Mouse (Mus musculus) limb, embryonic 14.5 days (tissue): ENCODE results near the gene Saal1. TPM values are rescaled to one million over a fixed set of nuclear protein-coding genes. Genes with fewer than 3 reads are reported as not detected.
"Not testable (repeated sequence)": the region's sequence is repeated elsewhere in the genome, so short reads cannot be mapped to it uniquely, and the experiment has no call there.

Experiments
- ATAC-seq: fragments of 200-750 bp; cut with Nextera tagmentation; 2 replicates; pipeline ENCODE4 v1.8.0; 2017; ENCODE audit warnings: low read depth, moderate number of reproducible peaks, moderate TSS enrichment; ENCODE audit not compliant: low FRiP score
- DNase-seq: peaks from one replicate; pipeline ENCODE4 v3.0.0-alpha.2; 2015; ENCODE audit warnings: low spot score
- H3K27ac ChIP-seq: fragments of 300-500 bp; sonication (generic); replicated peaks from 2 replicates; pipeline ENCODE4 v1.5.1; 2014; ENCODE audit warnings: low read depth, mild to moderate bottlenecking, low read length, moderate library complexity, mixed read lengths
- H3K27me3 ChIP-seq: fragments of 300-500 bp; sonication (generic); 2 replicates; pipeline ENCODE4 v1.6.1; 2014; ENCODE audit warnings: low read length, mixed read lengths; ENCODE audit not compliant: control insufficient read depth, insufficient read depth
- H3K36me3 ChIP-seq: fragments of 300-500 bp; sonication (generic); 2 replicates; pipeline ENCODE4 v1.6.1; 2014; ENCODE audit warnings: mild to moderate bottlenecking, low read length, moderate library complexity, mixed read lengths; ENCODE audit not compliant: control insufficient read depth, insufficient read depth
- H3K4me1 ChIP-seq: fragments of 300-500 bp; sonication (generic); 2 replicates; pipeline ENCODE4 v1.6.1; 2014; ENCODE audit warnings: antibody characterized with exemption, low read length, mixed read lengths; ENCODE audit not compliant: control insufficient read depth, insufficient read depth
- H3K4me2 ChIP-seq: fragments of 300-500 bp; sonication (generic); replicated peaks from 2 replicates; pipeline ENCODE4 v1.6.1; 2014; ENCODE audit warnings: low read depth, mild to moderate bottlenecking, low read length, moderate library complexity; ENCODE audit not compliant: severe bottlenecking
- H3K4me3 ChIP-seq: fragments of 300-500 bp; sonication (generic); replicated peaks from 2 replicates; pipeline ENCODE4 v1.5.1; 2014; ENCODE audit warnings: low read length
- H3K9ac ChIP-seq: fragments of 300-500 bp; sonication (generic); 2 replicates; pipeline ENCODE4 v1.6.1; 2014; ENCODE audit warnings: mild to moderate bottlenecking, low read depth, low read length, moderate library complexity; ENCODE audit not compliant: severe bottlenecking
- H3K9me3 ChIP-seq: fragments of 300-500 bp; sonication (generic); 2 replicates; pipeline ENCODE4 v1.6.1; 2016; ENCODE audit warnings: low read length; ENCODE audit not compliant: control insufficient read depth
- POLR2A ChIP-seq: fragments of 200-500 bp; IDR thresholded peaks from 2 replicates; pipeline ENCODE4 v1.8.0; 2012; ENCODE audit warnings: inconsistent platforms, mild to moderate bottlenecking, moderate library complexity, borderline replicate concordance; ENCODE audit not compliant: insufficient read depth, insufficient read length; ENCODE audit errors: extremely low read depth
- WGBS: fragments of 180-500 bp; shearing (Covaris S2); extraction: QIAGEN DNeasy Blood & Tissue Kit; methylation state at CpG from one replicate; pipeline ENCODE4 v1.1.7; 2014; 5-methylcytosine and 5-hydroxymethylcytosine counted together
- polyA plus RNA-seq, 2 experiments: library from polyadenylated mRNA; depleted of rRNA in 1 of 2; stranded (reverse) in 1 of 2; unstranded in 1 of 2; fragments of >200 nt; fragmentation: Nextera tagmentation in 1 of 2; extraction: Ambion mirVana in 1 of 2; gene quantifications; 2 replicates each; pipeline versions ENCODE4 v1.2.1 to v1.2.3; 2012 to 2014

Gene Saal1
- polyA plus RNA-seq, 2 experiments, result 20.8 to 30.6 TPM

DNA sequence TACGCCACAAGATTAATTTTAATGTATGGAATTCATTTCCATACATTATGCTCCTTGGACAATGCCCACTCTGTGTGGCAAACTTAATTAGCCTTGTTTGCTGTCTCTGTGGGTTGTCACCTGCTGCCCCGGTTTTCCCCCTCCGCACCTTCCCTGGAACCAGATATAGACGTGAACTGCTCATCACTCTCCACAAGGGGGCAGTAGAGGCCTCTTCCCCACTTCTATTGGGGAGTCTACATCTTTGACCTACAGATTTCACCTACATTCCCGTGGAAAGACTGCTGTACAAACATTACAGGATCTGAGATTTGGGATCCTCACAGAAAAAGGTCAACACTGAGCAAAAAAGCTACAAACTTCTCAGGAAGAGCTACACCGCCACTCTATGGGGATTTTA is 4.0 kb upstream of the Saal1 start:
- peak; percentile 57 for DNase-seq

DNA sequence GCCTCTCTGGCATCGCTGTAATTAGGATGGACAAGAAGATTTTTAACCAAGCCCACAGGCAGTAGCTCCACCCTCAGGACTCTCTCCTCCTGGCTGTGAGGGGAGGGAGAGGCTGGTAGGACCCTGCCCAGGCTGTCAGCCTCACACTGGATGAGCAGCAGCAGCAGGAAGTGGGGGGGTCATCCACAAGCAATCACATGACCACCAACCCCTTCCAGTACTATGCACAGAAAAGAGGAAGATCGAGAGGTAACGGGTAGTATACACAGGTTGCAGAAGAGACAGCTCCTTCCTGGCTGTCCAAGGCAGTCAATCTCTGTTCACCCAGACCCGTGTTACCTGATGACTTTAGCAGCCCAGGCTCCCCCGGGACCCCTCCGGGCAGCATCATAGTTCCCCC is 1.8 kb upstream of the Saal1 start:
- no peak for TF ChIP-seq POLR2A
- ATAC-seq (no peak), DNase-seq (no peak)
- H3K4me2 ChIP-seq, result no peak overlapping the region
- H3K36me3 ChIP-seq, result peaks cover 8% of the 10 kb centered on the region; the same call in 1 of the 2 replicates
- no peak overlapping the region for H3K4me3 ChIP-seq
- no peak overlapping the region for H3K27ac ChIP-seq
- no peaks in the 10 kb centered on the region for H3K27me3 ChIP-seq
- no peak overlapping the region for H3K9ac ChIP-seq
- H3K4me1 ChIP-seq, result peaks cover 8% of the 10 kb centered on the region; the same call in 1 of the 2 replicates
- no peaks in the 10 kb centered on the region for H3K9me3 ChIP-seq
- WGBS, result 77% methylated on average over 6 of the region's 6 CpGs

More for the DNA sequence above, 4.0 kb upstream of the Saal1 start:
- Histone ChIP-seq H3K9ac (no peak overlapping the region), H3K9me3 (no peaks in the 10 kb centered on the region), H3K27me3 (no peaks in the 10 kb centered on the region), H3K36me3 (no peaks in the 10 kb centered on the region), H3K4me2 (no peak overlapping the region), H3K27ac (no peak overlapping the region), H3K4me1 (peaks cover 3% of the 10 kb centered on the region; the same call in 1 of the 2 replicates), H3K4me3 (no peak overlapping the region)
- ATAC-seq, result no peak
- 34% methylated on average over 6 of the region's 6 CpGs for WGBS
- no peak for TF ChIP-seq POLR2A

DNA sequence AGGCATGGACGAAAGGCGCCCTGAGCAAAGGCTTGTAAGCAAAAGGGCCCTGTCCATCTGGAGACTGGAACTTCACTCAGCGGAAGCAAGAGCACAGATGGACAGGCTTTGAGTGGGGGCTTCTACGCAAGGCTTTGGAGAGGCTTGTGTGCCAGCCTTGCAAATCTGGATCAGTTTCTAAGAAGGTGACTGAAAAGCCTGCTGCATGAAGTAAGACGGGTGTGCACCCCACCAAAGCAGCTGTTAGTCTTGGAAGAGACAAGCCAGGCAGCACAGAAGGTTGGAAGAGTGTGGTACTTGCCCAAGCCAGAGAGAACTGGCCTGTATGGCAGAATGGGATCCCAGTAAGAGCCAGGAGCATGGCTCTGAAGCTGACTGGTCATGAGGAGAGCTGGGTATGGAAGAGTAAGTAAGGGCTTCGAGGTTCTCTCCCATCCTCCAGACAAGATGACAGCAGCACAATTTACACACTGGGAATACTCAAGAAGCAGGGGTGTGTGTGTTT is 9.9 kb downstream of the Saal1 start:
- Histone ChIP-seq H3K9me3 (no peaks in the 10 kb centered on the region), H3K27me3 (no peaks in the 10 kb centered on the region)

DNA sequence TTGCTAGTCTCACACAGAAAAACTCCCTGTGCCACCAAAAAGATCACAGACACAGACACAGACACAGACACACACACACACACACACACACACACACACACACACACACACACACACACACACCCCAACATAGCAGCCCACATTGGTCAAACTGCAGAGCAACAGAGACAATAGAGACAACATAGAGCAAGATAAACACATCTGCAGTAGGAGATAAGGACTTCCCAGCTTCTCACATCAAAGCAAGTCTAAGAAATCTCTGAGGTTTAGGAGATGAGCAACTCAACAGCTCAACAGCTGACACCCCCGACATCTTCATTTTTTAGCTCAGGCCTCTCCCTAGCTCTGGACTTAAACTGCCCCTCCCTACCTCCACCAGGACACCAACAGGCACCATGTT is 13.7 kb downstream of the Saal1 start:
- Histone ChIP-seq H3K27me3 (no peaks in the 10 kb centered on the region), H3K4me2 (no peak overlapping the region), H3K36me3 (peaks cover 67% of the 10 kb centered on the region), H3K4me3 (no peak overlapping the region), H3K4me1 (no peaks in the 10 kb centered on the region), H3K9me3 (no peaks in the 10 kb centered on the region), H3K9ac (no peak overlapping the region), H3K27ac (no peak overlapping the region)
- TF ChIP-seq POLR2A, result no peak
- no peak for DNase-seq
- 89% methylated on average over 1 of the region's 1 CpGs for WGBS
- no peak for ATAC-seq

More for the DNA sequence above, 9.9 kb downstream of the Saal1 start:
- no peak overlapping the region for H3K9ac ChIP-seq
- no peak overlapping the region for H3K4me3 ChIP-seq
- peaks cover 85% of the 10 kb centered on the region for H3K36me3 ChIP-seq
- no peaks in the 10 kb centered on the region for H3K4me1 ChIP-seq
- DNase-seq (no peak), ATAC-seq (no peak)
- no peak overlapping the region for H3K27ac ChIP-seq
- H3K4me2 ChIP-seq, result no peak overlapping the region
- 97% methylated on average over 6 of the region's 6 CpGs for WGBS
- no peak for TF ChIP-seq POLR2A

DNA sequence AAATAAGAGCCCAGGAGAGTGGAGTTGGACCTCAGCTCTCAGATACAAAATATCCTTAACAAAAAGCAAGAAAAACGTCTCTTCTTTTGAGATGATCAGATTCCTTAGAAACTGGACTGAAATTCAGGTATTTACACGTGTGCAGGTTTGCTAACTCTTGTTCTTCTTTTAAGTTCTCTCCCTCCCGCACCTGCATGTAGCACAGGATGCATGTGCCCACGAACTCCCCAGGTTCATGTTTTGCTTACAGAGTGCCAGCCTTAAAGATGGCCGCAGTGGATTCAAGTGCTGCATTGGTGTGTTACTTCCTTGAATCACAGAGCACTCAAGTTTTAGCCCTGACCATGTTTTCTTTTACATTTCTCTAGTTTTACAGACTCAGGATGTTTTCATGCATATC is 23.7 kb downstream of the Saal1 start:
- no peak overlapping the region for H3K4me3 ChIP-seq
- H3K27ac ChIP-seq, result no peak overlapping the region
- H3K4me1 ChIP-seq, result no peaks in the 10 kb centered on the region
- 88% methylated on average over 5 of the region's 5 CpGs for WGBS
- no peak overlapping the region for H3K4me2 ChIP-seq
- ATAC-seq, result no peak
- H3K9ac ChIP-seq, result no peak overlapping the region
- DNase-seq, result no peak
- H3K27me3 ChIP-seq, result no peaks in the 10 kb centered on the region
- H3K36me3 ChIP-seq, result peaks cover 42% of the 10 kb centered on the region
- no peaks in the 10 kb centered on the region for H3K9me3 ChIP-seq
- no peak for TF ChIP-seq POLR2A

DNA sequence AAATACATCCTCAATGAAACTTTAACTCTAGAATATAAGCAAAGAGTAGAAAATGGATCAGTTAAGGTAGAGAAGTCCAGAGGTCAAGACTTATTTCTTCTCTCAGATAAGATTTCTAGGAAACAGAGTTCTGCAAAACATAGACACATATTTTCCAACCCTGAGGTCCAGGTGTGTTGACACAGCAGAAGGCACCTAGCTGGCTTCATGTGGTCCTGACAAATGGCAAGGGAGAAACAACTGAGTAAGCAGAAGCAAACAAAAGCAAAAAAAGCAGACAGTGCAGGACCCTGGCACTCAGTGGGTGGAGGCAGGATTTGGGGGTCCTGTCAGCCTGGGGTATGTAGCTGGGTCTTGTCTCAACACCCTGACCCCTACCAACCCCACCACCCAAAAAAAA is 29.7 kb downstream of the Saal1 start:
- Histone ChIP-seq H3K27ac (no peak overlapping the region), H3K27me3 (no peaks in the 10 kb centered on the region), H3K4me1 (no peaks in the 10 kb centered on the region), H3K9me3 (no peaks in the 10 kb centered on the region), H3K36me3 (no peaks in the 10 kb centered on the region), H3K4me2 (no peak overlapping the region), H3K4me3 (no peak overlapping the region), H3K9ac (no peak overlapping the region)
- ATAC-seq, result no peak
- TF ChIP-seq POLR2A, result no peak
- no peak for DNase-seq

DNA sequence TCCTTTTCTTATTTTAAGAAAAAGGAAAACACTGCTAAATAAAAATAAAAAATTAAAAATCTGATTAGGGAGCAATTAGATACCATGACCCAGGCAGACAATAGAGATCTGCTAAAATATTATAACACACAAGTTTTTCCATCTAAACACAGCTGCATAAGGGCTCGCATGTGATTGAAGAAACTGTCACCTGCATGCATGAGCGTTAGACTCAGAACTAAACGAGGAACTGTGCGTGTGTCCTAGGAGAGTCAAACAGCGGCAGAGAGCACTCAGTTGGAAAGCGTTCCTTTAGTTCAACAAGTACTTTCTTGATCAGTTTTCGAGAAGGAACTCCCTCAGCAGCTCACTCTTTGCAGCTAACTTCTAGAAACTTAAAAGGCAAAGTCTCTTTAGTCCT is 31.4 kb downstream of the Saal1 start:
- not testable (repeated sequence) for H3K9me3 ChIP-seq, H3K9ac ChIP-seq, H3K4me2 ChIP-seq, ATAC-seq, H3K4me3 ChIP-seq, H3K27ac ChIP-seq, H3K36me3 ChIP-seq, H3K27me3 ChIP-seq, DNase-seq, H3K4me1 ChIP-seq
- WGBS, result 80% methylated on average over 7 of the region's 7 CpGs
